Comparison of ENCODE assay signal across 24 mouse cellular contexts in the genomic region with DNA sequence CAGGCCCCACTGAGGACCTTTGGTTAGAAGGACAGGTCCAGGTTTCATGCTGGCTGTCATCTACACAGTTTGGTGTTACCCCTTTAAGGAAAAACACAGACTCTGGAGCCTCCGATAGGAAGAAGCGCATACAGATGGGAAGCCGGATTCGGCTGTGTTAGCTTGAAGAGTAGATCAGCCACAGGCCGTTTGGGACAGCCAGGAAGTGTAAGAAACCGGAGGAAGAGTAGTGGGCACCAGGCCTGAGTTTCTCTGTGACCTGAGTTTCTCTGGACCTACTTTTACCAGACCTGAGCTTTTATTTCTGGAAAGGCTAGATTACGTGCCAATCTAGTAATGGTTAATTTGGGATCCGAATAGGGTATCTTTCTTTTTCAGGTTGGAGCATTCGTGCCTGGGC.
DNase-seq lines count a peak whose midpoint lies in the region; ATAC-seq and TF ChIP-seq lines count a peak whose summit lies in the region.
"Had no signal": no experiment of that assay in that cellular context is flagged by ENCODE, and none has a peak within 500 bp of the region (broad histone marks: within the 10 kb centered on the region; RNA-seq: fewer than 3 reads in every experiment).

No protein-coding gene starts in this region.

- H3K4me2 ChIP-seq in liver, embryonic 15.5 days: no peak overlapping the region
- H3K4me2 ChIP-seq: embryonic facial prominence, embryonic 12.5 days; forebrain, embryonic 13.5 days; forebrain, embryonic 15.5 days had no signal

- no peak overlapping the region for H3K9ac ChIP-seq in liver, embryonic 15.5 days
- H3K9ac ChIP-seq: embryonic facial prominence, embryonic 12.5 days; forebrain, embryonic 13.5 days; forebrain, embryonic 15.5 days had no signal

- no peak for DNase-seq in gastrocnemius, adult 2 months
- DNase-seq in gastrocnemius, adult 8-10 months (ENCODE audit: low spot score in 2 of 2): no peak
- DNase-seq in heart, embryonic 10.5 days (ENCODE audit: low spot score): peak; percentile 53
- DNase-seq in heart, adult 18-20 months: no peak
- no peak for DNase-seq in liver
- DNase-seq: adrenal gland, adult 8-10 months; adrenal gland, postnatal 14 days; adrenal gland, postnatal 36 days; B cell, adult 2 months; cerebellum, adult 11-12 months; cerebellum, adult 2 months; cerebellum, adult 9-10 months; cerebellum, postnatal 10 days; cerebellum, postnatal 25 days had no signal

- WGBS in heart, embryonic 10.5 days: 77% methylated on average over 9 of the region's 9 CpGs
- WGBS in liver, embryonic 15.5 days (ENCODE audit: insufficient replicate concordance): 81% methylated on average over 9 of the region's 9 CpGs

- no peaks in the 10 kb centered on the region for H3K27me3 ChIP-seq in heart, embryonic 10.5 days (ENCODE audit: insufficient read depth, poor library complexity, severe bottlenecking)
- H3K27me3 ChIP-seq in liver, embryonic 15.5 days: no peaks in the 10 kb centered on the region
- H3K27me3 ChIP-seq: CH12.LX; embryonic facial prominence, embryonic 12.5 days; forebrain, embryonic 13.5 days; forebrain, embryonic 15.5 days; Patski had no signal

- intact Hi-C loops in gastrocnemius, adult 2 months (cut with DNase I): no loop called here

- no peaks in the 10 kb centered on the region for H3K4me1 ChIP-seq in heart, embryonic 10.5 days
- peaks cover 12% of the 10 kb centered on the region for H3K4me1 ChIP-seq in liver, embryonic 15.5 days (replicated peaks)
- H3K4me1 ChIP-seq: forebrain, embryonic 13.5 days; forebrain, embryonic 15.5 days had no signal

- TF ChIP-seq CTCF in gastrocnemius, adult 2 months (IDR thresholded peaks at IDR 0.05): no peak

- H3K36me3 ChIP-seq in heart, embryonic 10.5 days: peaks cover 6% of the 10 kb centered on the region; the same call in 1 of the 2 replicates
- peaks cover 4% of the 10 kb centered on the region; the same call in 1 of the 2 replicates for H3K36me3 ChIP-seq in liver, embryonic 15.5 days (replicated peaks)
- H3K36me3 ChIP-seq: embryonic facial prominence, embryonic 10.5 days; embryonic facial prominence, embryonic 12.5 days had no signal

- ATAC-seq in liver, embryonic 15.5 days (ENCODE audit: insufficient read depth): no peak
- ATAC-seq: activated CD4-positive, CD25-positive, alpha-beta regulatory T cell, adult 4 months; CD4-positive, CD25-positive, alpha-beta regulatory T cell, adult 4 months; forebrain, embryonic 15.5 days; Patski had no signal

- H3K27ac ChIP-seq in gastrocnemius, adult 2 months: peak overlapping the region; percentile 49
- no peak overlapping the region for H3K27ac ChIP-seq in heart, embryonic 10.5 days
- peak overlapping the region; percentile 17; the same call in 1 of the 2 replicates for H3K27ac ChIP-seq in liver, embryonic 15.5 days (replicated peaks)
- H3K27ac ChIP-seq: embryonic facial prominence, embryonic 10.5 days; embryonic facial prominence, embryonic 12.5 days; forebrain, embryonic 13.5 days; forebrain, embryonic 15.5 days had no signal

- no peak overlapping the region for H3K4me3 ChIP-seq in gastrocnemius, adult 2 months
- no peak overlapping the region for H3K4me3 ChIP-seq in heart, embryonic 10.5 days
- H3K4me3 ChIP-seq in liver, embryonic 15.5 days (replicated peaks): no peak overlapping the region
- H3K4me3 ChIP-seq: embryonic facial prominence, embryonic 10.5 days; embryonic facial prominence, embryonic 12.5 days; forebrain, embryonic 13.5 days; forebrain, embryonic 15.5 days had no signal

- no peaks in the 10 kb centered on the region for H3K9me3 ChIP-seq in heart, embryonic 10.5 days
- H3K9me3 ChIP-seq in liver, embryonic 15.5 days (replicated peaks): no peaks in the 10 kb centered on the region
- H3K9me3 ChIP-seq: embryonic facial prominence, embryonic 10.5 days; embryonic facial prominence, embryonic 12.5 days; forebrain, embryonic 13.5 days; forebrain, embryonic 15.5 days; G1E had no signal
